Mouse (Mus musculus): ENCODE data around the gene Fgfr2. TPM values are rescaled to one million over a fixed set of nuclear protein-coding genes. Genes with fewer than 3 reads are reported as not detected.

Gene Fgfr2
- total RNA-seq, 2 experiments from 2014 or later = 47.6 to 49.5 TPM

DNA sequence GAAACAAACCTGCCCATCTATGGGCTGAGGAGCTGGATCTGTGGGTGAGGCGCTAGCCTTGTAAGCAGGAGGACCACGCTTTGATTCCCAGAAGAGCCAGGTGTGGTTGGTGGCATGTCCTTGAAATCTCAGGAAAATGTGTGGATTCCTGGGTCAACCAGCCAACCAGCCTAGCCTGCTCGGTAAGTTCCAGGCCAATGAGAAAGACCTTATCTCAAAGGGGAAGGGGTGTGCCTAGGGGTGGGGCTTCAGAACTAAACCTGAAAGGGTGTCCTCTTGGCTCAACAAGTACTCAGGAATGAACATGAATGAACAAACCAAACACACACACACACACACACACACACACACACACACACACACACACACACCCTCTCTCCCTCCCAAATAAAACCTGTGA, 81.4 kb downstream of the Fgfr2 start:
- Histone ChIP-seq H3K4me3 (no peak overlapping the region), H3K27ac (no peak overlapping the region)

DNA sequence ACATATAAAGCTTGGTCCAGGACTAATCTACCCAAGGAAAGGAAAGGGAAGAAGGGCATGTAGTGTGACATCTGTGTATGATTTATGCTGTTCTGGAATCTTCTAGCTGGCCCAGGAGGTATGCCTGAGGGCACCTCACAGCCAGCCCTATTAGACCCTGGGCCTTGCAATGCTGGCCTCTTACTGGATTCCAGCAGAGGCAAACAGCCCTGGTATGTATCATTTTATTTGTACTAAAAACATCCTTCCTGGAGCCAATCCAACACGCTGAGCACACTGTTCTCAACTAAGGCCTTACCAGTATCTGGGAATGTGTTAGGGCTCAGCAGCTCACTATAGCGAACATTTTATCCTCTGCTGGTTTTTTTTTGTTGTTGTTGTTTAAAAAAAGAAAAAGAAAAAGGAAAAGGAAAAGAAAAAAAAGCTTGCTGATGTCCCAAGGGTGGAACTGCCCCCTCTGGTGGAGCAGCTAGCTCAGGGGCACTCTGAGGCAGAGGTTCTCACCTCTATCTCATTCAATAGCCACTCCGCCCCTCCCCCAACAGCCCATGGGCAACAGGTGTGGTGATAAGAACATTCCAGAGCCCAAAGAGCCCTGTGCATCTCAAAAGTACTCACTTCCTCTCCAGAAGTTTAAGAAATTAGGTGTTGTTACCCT, 82.3 kb downstream of the Fgfr2 start:
- H3K4me3 ChIP-seq = no peak overlapping the region
- DNase-seq (ENCODE audit: low spot score in 2 of 2) = no peak
- peak; percentile 61 for TF ChIP-seq CTCF (conservative IDR thresholded peaks at IDR 0.05)
- peak overlapping the region; percentile 25; the same call in 1 of the 2 replicates for H3K27ac ChIP-seq

More for the DNA sequence above, 81.4 kb downstream of the Fgfr2 start:
- no peak for DNase-seq (ENCODE audit: low spot score in 2 of 2)
- no peak for TF ChIP-seq CTCF (conservative IDR thresholded peaks at IDR 0.05)

DNA sequence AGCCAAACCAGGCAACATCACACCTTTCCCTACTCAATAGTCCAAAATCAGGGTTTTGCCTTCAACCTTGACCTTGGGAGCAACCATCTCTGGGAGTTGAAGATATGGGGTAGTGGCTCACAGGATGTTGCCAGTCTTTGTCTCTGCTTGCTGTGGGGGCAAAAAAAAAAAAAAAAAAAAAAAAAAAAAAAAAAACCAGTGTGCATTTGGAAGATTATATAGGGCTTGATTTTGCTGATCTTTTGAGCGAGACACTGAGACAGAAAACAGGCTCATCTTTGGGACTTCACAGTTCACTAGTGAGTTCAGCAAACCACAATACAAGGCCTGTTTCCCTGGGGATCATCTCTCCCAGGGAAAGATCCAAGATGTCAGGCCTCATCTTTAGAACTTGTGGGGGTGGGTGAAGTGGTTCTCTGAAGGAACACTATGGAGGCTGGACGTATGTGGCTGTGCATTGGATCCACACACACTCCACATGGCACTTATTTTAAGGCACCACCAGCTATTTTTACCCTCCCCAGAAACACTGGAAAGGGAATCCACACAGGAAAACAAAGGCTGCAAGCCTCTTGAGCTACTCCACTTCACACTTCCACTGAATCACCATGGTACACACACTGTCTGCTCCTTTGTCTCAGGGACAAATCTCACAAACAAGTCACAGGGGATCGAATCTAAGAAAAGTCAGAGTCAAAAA, 83.4 kb downstream of the Fgfr2 start:
- TF ChIP-seq CTCF (conservative IDR thresholded peaks at IDR 0.05) = no peak
- Histone ChIP-seq H3K4me3 (no peak overlapping the region), H3K27ac (peak overlapping the region; percentile 25; the same call in 1 of the 2 replicates)
- DNase-seq (ENCODE audit: low spot score in 2 of 2) = no peak

DNA sequence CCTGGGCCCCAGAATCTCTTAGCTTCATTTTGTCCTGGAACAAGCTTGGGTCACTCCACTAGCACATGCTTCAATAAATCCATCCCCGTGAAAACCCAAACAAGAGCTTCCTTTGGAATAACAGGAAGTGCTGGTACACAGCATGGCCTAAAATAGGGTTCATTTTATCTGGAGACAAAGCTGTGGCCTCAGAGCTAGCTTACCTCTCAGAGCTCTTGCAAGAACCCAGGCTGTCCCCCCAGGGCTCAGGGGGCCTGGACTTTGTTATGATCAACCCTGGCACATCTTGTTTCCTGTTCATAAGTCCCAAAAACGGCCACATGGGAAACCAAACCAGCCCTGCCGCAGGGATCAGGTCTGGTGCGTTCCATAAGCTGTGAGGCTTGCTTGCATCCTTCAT, 85.5 kb downstream of the Fgfr2 start:
- Histone ChIP-seq H3K27ac (no peak overlapping the region), H3K4me3 (no peak overlapping the region)
- no peak for DNase-seq (ENCODE audit: low spot score in 2 of 2)
- TF ChIP-seq CTCF (conservative IDR thresholded peaks at IDR 0.05) = no peak

DNA sequence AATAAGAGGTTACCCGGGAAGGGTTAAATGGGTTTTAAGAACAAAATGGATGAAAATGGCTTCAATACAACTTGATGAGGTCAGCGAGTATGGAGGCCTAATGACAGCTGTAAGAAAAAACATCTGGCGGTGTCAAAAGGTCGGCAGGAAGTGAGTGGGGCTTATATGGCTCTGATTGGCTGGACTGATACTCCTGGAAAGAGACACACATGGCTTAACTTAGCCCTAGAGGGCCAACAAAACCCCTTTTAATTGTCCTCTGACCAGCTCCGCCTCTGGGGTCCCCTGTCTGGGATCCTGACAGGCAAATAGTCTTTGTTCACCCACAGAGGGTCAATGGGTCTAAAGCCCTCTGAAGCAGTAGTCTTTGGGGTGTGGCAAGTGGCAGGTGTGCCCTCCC, 85.9 kb downstream of the Fgfr2 start:
- no peak for TF ChIP-seq CTCF (conservative IDR thresholded peaks at IDR 0.05)
- DNase-seq (ENCODE audit: low spot score in 2 of 2) = no peak
- Histone ChIP-seq H3K27ac (no peak overlapping the region), H3K4me3 (no peak overlapping the region)

DNA sequence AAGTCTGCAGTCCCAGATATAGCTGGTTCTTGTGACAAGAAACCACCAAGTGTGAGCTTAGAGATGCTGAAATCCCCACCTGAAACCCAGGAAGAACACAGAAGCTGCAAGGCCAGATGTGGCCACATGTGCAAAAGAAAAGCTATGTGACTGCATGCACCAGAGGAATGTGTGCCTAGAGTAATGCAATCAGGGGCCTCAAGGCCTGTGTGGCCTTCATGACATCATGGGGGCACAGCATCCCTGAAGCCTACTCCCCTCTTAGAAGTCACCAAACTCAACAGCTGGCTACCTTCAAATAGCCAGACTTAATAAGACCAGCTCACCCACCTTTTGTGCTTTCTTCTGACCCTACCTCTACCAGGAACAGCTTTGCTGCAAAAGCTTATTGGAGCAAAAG, 87.2 kb downstream of the Fgfr2 start:
- no peak for TF ChIP-seq CTCF (conservative IDR thresholded peaks at IDR 0.05)
- Histone ChIP-seq H3K4me3 (no peak overlapping the region), H3K27ac (no peak overlapping the region)
- DNase-seq (ENCODE audit: low spot score in 2 of 2) = no peak

DNA sequence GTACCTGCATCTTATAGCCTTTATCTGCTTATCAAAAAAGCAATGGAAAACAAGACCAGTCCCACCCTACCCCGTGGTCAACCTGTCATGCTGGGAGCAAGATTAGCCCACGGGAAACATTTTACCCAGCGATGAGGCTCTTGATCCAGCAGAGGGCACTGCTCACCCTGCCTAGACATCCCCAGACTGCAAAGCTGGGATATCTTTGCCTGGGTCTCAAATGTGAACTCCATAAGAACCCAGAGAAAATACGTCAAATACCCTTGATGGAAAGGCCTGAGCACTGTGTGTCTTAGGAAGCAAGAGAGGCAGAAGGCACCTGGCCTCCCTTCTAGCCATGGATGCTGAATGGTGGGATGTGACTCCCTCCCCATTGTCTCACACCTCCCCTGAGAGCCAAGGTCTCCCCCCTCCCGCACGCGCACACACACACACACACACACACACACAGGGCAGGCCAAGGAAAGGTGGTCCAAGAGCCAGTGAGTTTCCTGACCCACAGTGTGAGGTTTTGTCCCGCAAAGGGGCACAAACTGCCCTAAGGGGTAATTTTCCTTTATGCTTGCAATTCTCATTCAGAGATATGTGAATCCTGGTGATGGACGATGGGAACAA, 90.5 kb downstream of the Fgfr2 start:
- H3K27ac ChIP-seq = no peak overlapping the region
- DNase-seq (ENCODE audit: low spot score in 2 of 2) = peak; percentile 59 to 79
- no peak overlapping the region for H3K4me3 ChIP-seq
- peak; percentile 98 for TF ChIP-seq CTCF (conservative IDR thresholded peaks at IDR 0.05)

DNA sequence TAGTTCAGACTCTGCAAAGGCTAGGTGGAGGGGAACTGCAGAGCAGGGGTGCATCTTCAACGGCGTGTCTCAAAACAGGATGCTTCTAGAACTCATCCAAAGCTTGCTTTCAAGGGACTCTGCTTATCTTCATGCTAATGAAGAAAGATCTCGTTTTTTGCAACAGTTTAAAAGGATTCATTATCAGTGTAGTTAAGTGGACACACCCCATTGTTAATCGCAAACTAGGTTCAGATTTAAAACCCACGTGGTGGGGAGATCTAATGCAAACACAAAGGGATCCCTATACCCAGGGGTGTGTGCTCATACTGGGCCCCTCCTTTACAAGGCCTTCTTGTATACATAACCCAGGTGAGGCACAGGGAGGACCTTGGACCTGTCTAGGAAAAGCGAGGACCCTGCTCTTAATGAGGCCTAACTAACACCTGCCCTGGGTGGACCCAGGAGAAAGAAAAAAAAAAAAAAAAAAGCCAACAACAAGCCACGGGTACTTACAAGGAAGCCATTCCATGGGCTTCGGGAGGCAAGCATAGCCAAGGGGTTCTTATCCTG, 93.6 kb downstream of the Fgfr2 start:
- TF ChIP-seq CTCF (conservative IDR thresholded peaks at IDR 0.05) = no peak
- no peak for DNase-seq (ENCODE audit: low spot score in 2 of 2)
- Histone ChIP-seq H3K27ac (no peak overlapping the region), H3K4me3 (no peak overlapping the region)

DNA sequence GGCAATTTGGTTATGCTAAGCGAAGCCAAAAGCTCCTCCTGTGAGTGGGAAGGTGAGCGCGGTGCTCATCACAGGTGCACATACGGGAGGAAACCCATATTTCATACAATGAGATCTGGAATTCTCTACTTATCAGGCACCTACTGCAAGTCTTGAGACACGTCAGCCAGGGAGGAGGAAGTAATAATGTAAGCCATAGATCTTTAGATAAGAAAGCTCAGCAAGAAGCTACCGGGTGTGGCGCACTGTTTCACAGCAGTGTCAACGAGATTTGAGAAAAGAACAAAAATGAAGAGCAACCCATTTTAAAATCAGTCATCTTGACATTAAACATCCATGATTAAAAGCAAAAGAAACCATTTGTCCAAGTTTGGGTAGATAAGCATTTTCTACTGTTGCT, 94.1 kb downstream of the Fgfr2 start:
- no peak for DNase-seq (ENCODE audit: low spot score in 2 of 2)
- Histone ChIP-seq H3K27ac (no peak overlapping the region), H3K4me3 (no peak overlapping the region)
- no peak for TF ChIP-seq CTCF (conservative IDR thresholded peaks at IDR 0.05)

DNA sequence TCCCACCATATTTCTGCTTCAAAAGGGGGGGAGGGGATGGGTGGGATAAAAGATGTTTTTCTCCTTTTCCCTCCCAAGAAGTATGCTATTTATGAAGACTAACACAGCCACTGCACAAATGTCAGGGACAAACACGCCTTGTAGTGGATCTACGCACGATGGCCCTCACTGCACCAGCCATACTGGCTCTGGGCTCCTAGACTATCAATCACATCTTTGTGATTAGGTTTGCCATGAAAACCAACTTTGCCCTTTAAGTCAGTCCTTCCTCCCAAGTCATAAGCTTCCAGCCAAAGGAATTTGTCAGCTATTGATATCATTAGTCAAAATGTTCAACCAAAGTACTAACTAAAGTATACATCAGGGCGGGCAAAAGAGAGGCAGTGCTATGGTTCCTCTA, 95.2 kb downstream of the Fgfr2 start:
- no peak for TF ChIP-seq CTCF (conservative IDR thresholded peaks at IDR 0.05)
- no peak overlapping the region for H3K4me3 ChIP-seq
- no peak for DNase-seq (ENCODE audit: low spot score in 2 of 2)

DNA sequence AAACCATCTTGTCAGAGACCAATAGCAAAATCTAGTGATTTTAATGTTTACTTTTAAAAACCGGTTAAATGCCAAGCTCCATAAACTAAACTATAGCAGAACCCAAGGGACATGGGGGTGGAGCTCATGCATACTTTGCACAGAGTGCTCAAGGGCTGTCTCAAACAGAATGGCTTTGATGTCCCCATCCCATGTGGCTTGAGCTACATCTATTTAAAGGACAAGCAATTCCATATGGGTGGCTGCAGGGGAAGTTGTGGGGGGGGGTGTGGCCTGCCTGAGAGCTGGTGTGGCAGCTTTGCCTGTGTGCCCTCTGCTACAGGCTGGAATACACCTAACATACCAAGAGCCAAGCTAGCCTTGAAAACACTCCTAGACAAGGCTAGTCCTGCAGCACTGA, 98.5 kb downstream of the Fgfr2 start:
- H3K27ac ChIP-seq = no peak overlapping the region
- no peak for TF ChIP-seq CTCF (conservative IDR thresholded peaks at IDR 0.05)
- no peak for DNase-seq (ENCODE audit: low spot score in 2 of 2)
- no peak overlapping the region for H3K4me3 ChIP-seq

More for the DNA sequence above, 95.2 kb downstream of the Fgfr2 start:
- no peak overlapping the region for H3K27ac ChIP-seq

DNA sequence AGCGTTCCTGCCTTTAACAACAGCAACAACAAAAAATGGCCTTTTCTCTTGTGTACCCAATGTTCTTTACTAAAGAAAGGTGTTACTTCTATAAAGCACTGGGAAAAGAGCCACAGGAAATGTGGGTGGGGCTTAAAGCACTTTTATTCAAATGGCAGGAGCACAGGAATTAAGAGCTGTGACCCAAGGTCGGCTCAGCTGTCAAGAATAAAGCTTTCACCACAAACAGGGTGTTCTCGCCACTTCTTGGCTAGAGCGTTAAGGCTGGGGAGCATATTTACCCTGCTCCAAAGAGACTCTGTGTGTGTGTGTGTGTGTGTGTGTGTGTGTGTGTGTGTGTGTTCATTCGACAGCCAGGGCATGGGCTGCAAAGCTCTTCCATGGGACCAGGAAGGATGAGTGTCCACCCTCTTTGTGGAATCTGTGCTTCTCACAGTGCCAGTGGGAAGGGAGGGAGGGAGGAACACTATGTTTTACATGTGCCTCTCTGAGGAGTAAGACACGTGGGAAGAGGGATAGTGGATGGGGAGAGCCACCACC, 103.6 kb downstream of the Fgfr2 start:
- Histone ChIP-seq H3K4me3 (no peak overlapping the region), H3K27ac (peak overlapping the region; percentile 4; the same call in 1 of the 2 replicates)
- no peak for TF ChIP-seq CTCF (conservative IDR thresholded peaks at IDR 0.05)
- no peak for DNase-seq (ENCODE audit: low spot score in 2 of 2)

DNA sequence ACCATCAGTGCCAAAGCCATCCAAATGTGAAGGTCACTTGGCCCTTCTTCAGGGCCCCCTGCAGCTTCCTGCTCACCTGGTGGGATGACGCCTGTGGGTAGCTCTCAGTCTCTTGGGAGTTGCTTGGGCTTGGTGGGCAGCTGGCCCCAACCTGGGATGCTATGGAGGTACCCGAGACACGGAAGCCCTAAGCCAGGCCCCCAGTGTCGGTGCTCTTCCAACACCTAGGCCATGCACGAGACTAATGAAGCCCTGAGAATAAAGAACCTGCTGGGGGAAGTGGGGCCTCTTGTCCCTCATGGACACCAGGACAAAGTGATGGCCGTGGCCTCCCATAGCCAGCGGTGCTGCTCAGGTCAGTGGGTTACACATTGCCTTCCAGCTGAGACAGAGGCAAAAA, 104.2 kb downstream of the Fgfr2 start:
- H3K27ac ChIP-seq = peak overlapping the region; percentile 4; the same call in 1 of the 2 replicates
- H3K4me3 ChIP-seq = no peak overlapping the region
- no peak for TF ChIP-seq CTCF (conservative IDR thresholded peaks at IDR 0.05)
- DNase-seq (ENCODE audit: low spot score in 2 of 2) = no peak
